Mouse (Mus musculus) brain, embryonic 14.5 days (tissue): ENCODE data around the gene Mthfs.

Source experiments
- CTCF ChIP-seq: fragments of 200-500 bp; IDR thresholded peaks from 2 replicates; pipeline ENCODE4 v1.5.1; 2012; ENCODE audit warnings: inconsistent platforms, mild to moderate bottlenecking, moderate library complexity, borderline replicate concordance; ENCODE audit not compliant: insufficient read depth, insufficient read length; ENCODE audit errors: extremely low read depth
- POLR2A ChIP-seq: fragments of 200-500 bp; IDR thresholded peaks from 2 replicates; pipeline ENCODE4 v1.6.1; 2012; ENCODE audit warnings: mild to moderate bottlenecking, inconsistent platforms, borderline replicate concordance; ENCODE audit not compliant: poor library complexity, insufficient read depth, insufficient read length, severe bottlenecking; ENCODE audit errors: extremely low read depth

- TF ChIP-seq CTCF (no peak), POLR2A (no peak)
Observed at GRCm38 (mm10) chr9:89374650-89375049, 164.2 kb downstream of the Mthfs start.
